Mouse (Mus musculus) limb, embryonic 14.5 days (tissue): Measurements from ENCODE around the gene Aldh3b3. TPM values are rescaled to one million over a fixed set of nuclear protein-coding genes. Genes with fewer than 3 reads are reported as not detected.

Source experiments
- ATAC-seq: fragments of 200-750 bp; cut with Nextera tagmentation; 2 replicates; pipeline ENCODE4 v1.8.0; 2017; ENCODE audit warnings: low read depth, moderate number of reproducible peaks, moderate TSS enrichment; ENCODE audit not compliant: low FRiP score
- DNase-seq: peaks from one replicate; pipeline ENCODE4 v3.0.0-alpha.2; 2015; ENCODE audit warnings: low spot score
- H3K27ac ChIP-seq: fragments of 300-500 bp; sonication (generic); replicated peaks from 2 replicates; pipeline ENCODE4 v1.5.1; 2014; ENCODE audit warnings: low read depth, mild to moderate bottlenecking, low read length, moderate library complexity, mixed read lengths
- H3K27me3 ChIP-seq: fragments of 300-500 bp; sonication (generic); 2 replicates; pipeline ENCODE4 v1.6.1; 2014; ENCODE audit warnings: low read length, mixed read lengths; ENCODE audit not compliant: control insufficient read depth, insufficient read depth
- H3K36me3 ChIP-seq: fragments of 300-500 bp; sonication (generic); 2 replicates; pipeline ENCODE4 v1.6.1; 2014; ENCODE audit warnings: mild to moderate bottlenecking, low read length, moderate library complexity, mixed read lengths; ENCODE audit not compliant: control insufficient read depth, insufficient read depth
- H3K4me1 ChIP-seq: fragments of 300-500 bp; sonication (generic); 2 replicates; pipeline ENCODE4 v1.6.1; 2014; ENCODE audit warnings: antibody characterized with exemption, low read length, mixed read lengths; ENCODE audit not compliant: control insufficient read depth, insufficient read depth
- H3K4me2 ChIP-seq: fragments of 300-500 bp; sonication (generic); replicated peaks from 2 replicates; pipeline ENCODE4 v1.6.1; 2014; ENCODE audit warnings: low read depth, mild to moderate bottlenecking, low read length, moderate library complexity; ENCODE audit not compliant: severe bottlenecking
- H3K4me3 ChIP-seq: fragments of 300-500 bp; sonication (generic); replicated peaks from 2 replicates; pipeline ENCODE4 v1.5.1; 2014; ENCODE audit warnings: low read length
- H3K9ac ChIP-seq: fragments of 300-500 bp; sonication (generic); 2 replicates; pipeline ENCODE4 v1.6.1; 2014; ENCODE audit warnings: mild to moderate bottlenecking, low read depth, low read length, moderate library complexity; ENCODE audit not compliant: severe bottlenecking
- H3K9me3 ChIP-seq: fragments of 300-500 bp; sonication (generic); 2 replicates; pipeline ENCODE4 v1.6.1; 2016; ENCODE audit warnings: low read length; ENCODE audit not compliant: control insufficient read depth
- POLR2A ChIP-seq: fragments of 200-500 bp; IDR thresholded peaks from 2 replicates; pipeline ENCODE4 v1.8.0; 2012; ENCODE audit warnings: inconsistent platforms, mild to moderate bottlenecking, moderate library complexity, borderline replicate concordance; ENCODE audit not compliant: insufficient read depth, insufficient read length; ENCODE audit errors: extremely low read depth
- WGBS: fragments of 180-500 bp; shearing (Covaris S2); extraction: QIAGEN DNeasy Blood & Tissue Kit; methylation state at CpG from one replicate; pipeline ENCODE4 v1.1.7; 2014; 5-methylcytosine and 5-hydroxymethylcytosine counted together
- polyA plus RNA-seq, 2 experiments: library from polyadenylated mRNA; depleted of rRNA in 1 of 2; stranded (reverse) in 1 of 2; unstranded in 1 of 2; fragments of >200 nt; fragmentation: Nextera tagmentation in 1 of 2; extraction: Ambion mirVana in 1 of 2; gene quantifications; 2 replicates each; pipeline versions ENCODE4 v1.2.1 to v1.2.3; 2012 to 2014

Gene Aldh3b3
- polyA plus RNA-seq (2012; rRNA removed) (0.32 and 0.52 TPM in 2 replicates), polyA plus RNA-seq (2014; fragmentation: Nextera tagmentation; extraction: Ambion mirVana) (0.33 and 0.39 TPM in 2 replicates)

- TF ChIP-seq POLR2A: no peak
- ATAC-seq (no peak), DNase-seq (no peak)
- H3K27me3 ChIP-seq: no peaks in the 10 kb centered on the region
- no peaks in the 10 kb centered on the region for H3K9me3 ChIP-seq
- no peaks in the 10 kb centered on the region for H3K4me1 ChIP-seq
- WGBS: 74% methylated on average over 4 of the region's 4 CpGs
- H3K36me3 ChIP-seq: no peaks in the 10 kb centered on the region
- no peak within 1 kb of the TSS for H3K4me2 ChIP-seq
- no peak within 1 kb of the TSS for H3K27ac ChIP-seq
- no peak within 1 kb of the TSS for H3K4me3 ChIP-seq
- no peak within 1 kb of the TSS for H3K9ac ChIP-seq
Observed at GRCm38 (mm10) chr19:3958470-3958869, at the start of gene Aldh3b3. Gene Aldh3b3, plus strand, starts transcription at chr19:3958645.

GRCm38 (mm10) chr19:3910206-3910605 is 48.2 kb upstream of the Aldh3b3 start:
- no peak for TF ChIP-seq POLR2A
- no peak for ATAC-seq
- H3K9ac ChIP-seq: no peak overlapping the region
- no peak overlapping the region for H3K4me2 ChIP-seq
- WGBS: 75% methylated on average over 5 of the region's 5 CpGs
- H3K27ac ChIP-seq: no peak overlapping the region
- no peak for DNase-seq
- no peaks in the 10 kb centered on the region for H3K9me3 ChIP-seq
- H3K4me1 ChIP-seq: peaks cover 34% of the 10 kb centered on the region
- H3K27me3 ChIP-seq: no peaks in the 10 kb centered on the region
- H3K36me3 ChIP-seq: peaks cover 24% of the 10 kb centered on the region
- no peak overlapping the region for H3K4me3 ChIP-seq

GRCm38 (mm10) chr19:3912337-3913204 is 45.9 kb upstream of the Aldh3b3 start, which contains the start of gene Ndufs8:
Gene Ndufs8, minus strand, starts transcription at chr19:3912774.
- Histone ChIP-seq H3K36me3 (peaks cover 24% of the 10 kb centered on the region), H3K9ac (peak within 1 kb of the TSS; percentile 49), H3K27me3 (no peaks in the 10 kb centered on the region), H3K4me1 (peaks cover 16% of the 10 kb centered on the region), H3K9me3 (no peaks in the 10 kb centered on the region), H3K4me3 (peak within 1 kb of the TSS; percentile 55), H3K27ac (0 out of 2 replicates have a peak within 1 kb of the TSS, but pooled peaks have one; percentile 30), H3K4me2 (peak within 1 kb of the TSS; percentile 69)
- 0 out of 2 replicates have a peak, but pooled peaks have one; percentile 14 for TF ChIP-seq POLR2A
- ATAC-seq (peak; percentile 97), DNase-seq (peak; percentile 99)
- 0% methylated on average over 43 of the region's 43 CpGs for WGBS

- Histone ChIP-seq H3K4me3 (peak overlapping the region; percentile 55), H3K27ac (no peak overlapping the region), H3K9ac (0 out of 2 replicates have a peak overlapping the region, but pooled peaks have one; percentile 41), H3K4me2 (peak overlapping the region; percentile 65), H3K27me3 (no peaks in the 10 kb centered on the region), H3K9me3 (no peaks in the 10 kb centered on the region), H3K36me3 (peaks cover 18% of the 10 kb centered on the region), H3K4me1 (peaks cover 14% of the 10 kb centered on the region)
- no peak for DNase-seq
- 87% methylated on average over 8 of the region's 8 CpGs for WGBS
- no peak for TF ChIP-seq POLR2A
- no peak for ATAC-seq
Observed at GRCm38 (mm10) chr19:3913692-3914091, 44.8 kb upstream of the Aldh3b3 start.

- Histone ChIP-seq H3K9ac (no peak overlapping the region), H3K9me3 (no peaks in the 10 kb centered on the region), H3K36me3 (peaks cover 11% of the 10 kb centered on the region; the same call in 1 of the 2 replicates), H3K4me2 (no peak overlapping the region), H3K27ac (no peak overlapping the region), H3K4me3 (no peak overlapping the region), H3K27me3 (no peaks in the 10 kb centered on the region), H3K4me1 (peaks cover 14% of the 10 kb centered on the region)
- DNase-seq (no peak), ATAC-seq (no peak)
- WGBS: 91% methylated on average over 5 of the region's 5 CpGs
- no peak for TF ChIP-seq POLR2A
Observed at GRCm38 (mm10) chr19:3914535-3914934, 43.9 kb upstream of the Aldh3b3 start.
